Mouse (Mus musculus) adrenal gland, adult (tissue): ENCODE measurements around the gene Cyld.
A peak's percentile ranks its signal among the peaks of the same experiment; 100 is the strongest.

Source experiments
- DNase-seq, 2 experiments: peaks; one replicate each; pipeline ENCODE4 v3.0.0; 2022 to 2023; ENCODE audit warnings: low spot score in 1 of 2; ENCODE audit not compliant: inconsistent age in 2 of 2

Gene Cyld

DNA sequence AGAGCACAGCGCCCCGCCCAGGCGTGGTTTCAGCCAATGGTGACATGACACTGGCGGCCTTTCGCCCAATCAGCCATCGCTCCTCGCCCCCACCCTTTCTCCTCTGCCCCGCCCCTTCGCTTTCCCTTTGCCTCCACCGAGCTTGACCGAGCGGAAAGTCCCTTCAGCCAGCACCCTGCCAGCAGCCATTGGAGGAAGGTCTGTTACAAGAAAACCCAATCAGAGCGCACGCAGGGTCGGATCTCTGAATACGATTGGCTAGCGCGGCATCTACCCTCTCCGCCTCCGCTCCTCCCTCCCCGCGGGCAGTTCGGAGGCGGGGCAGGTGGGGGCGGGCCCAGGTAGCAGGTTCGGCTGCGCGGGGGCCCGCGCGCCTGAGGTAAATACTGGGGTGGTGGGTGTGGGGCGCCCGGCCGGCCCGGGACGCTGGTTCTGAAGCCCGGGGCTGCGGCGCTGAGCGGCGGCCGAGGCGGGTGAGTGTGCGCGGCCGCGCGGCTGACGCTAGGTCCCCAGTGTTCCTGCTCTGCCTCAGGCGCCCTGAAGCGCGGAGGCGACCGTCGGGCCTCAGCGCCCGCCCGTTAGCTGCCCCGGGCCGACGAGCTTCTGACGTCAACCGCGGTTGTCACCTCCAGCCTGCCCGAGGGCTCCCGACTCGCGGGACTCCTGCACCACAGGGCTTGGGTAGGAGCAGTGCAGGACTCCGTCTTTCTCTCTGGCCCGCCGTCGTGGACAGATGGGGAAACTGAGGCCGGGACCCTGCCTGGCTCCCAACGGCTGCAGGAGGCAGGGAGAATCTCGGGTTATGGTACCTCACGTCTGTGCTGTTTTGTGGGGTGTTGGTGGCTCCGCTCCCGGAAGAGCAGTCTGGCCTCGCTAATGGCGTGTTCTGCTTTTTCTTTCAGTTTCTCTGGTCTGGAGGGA lies at the start of gene Cyld:
Cyld (plus strand) TSS at position 308 of the 921 bp plus-strand sequence.
- peak; percentile 99 to 100 for DNase-seq

DNA sequence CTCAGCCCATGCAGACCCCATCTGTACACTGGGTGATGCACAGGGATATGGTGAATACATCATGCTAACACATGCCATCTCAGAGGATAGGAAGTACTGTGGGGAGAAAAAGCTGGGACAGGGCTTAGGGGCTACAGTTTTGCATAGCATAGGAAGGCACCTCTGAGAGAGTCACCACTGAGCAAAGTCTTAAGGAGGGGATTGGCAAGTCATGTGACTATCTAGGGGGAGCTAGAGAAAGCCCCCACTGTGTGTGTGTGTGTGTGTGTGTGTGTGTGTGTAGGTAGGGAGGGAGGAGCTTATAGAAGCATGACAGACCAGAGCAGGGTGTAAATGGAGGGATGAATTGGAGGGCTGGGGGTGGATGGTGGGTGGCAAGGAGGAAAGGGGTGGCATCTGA lies 48.5 kb upstream of the Cyld start:
- DNase-seq, result no peak

DNA sequence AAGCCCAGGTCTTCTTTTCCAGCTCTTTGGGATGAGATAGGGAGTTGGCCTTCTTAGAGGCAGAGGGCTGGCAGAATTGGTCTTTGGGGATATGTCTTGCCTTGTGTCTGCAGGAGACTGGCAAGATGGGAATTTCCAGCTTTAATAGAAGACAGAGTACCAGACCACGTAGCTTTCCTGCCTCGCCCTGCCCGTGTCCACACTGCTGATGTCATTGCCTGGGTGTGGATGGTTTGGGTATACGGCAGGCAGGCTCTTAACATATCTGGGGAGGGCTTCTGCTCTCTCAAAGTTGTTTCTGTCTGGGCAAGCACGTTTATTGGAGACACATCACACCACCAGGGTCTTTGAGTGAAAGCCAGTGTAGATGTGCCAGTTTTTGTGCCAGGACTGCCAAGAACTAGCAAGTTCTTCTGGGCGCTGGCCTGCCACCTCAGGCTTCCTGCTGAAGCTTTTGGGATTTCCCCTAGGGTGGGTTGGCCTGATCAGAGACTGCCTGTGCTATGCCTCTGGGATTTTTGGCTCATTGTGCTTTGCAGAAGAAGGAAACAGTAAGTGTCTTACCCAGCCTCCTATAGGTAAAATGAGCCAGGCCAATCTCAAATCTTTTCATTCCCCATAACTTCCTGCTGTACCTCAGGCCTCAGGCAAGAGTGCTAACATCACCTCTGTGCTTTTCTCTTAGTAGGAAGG lies 46.7 kb upstream of the Cyld start:
- no peak for DNase-seq

- peak in 1 of 2 experiments; percentile 53 for DNase-seq
Observed at GRCm38 (mm10) chr8:88651122-88651521, 45.7 kb upstream of the Cyld start.

DNA sequence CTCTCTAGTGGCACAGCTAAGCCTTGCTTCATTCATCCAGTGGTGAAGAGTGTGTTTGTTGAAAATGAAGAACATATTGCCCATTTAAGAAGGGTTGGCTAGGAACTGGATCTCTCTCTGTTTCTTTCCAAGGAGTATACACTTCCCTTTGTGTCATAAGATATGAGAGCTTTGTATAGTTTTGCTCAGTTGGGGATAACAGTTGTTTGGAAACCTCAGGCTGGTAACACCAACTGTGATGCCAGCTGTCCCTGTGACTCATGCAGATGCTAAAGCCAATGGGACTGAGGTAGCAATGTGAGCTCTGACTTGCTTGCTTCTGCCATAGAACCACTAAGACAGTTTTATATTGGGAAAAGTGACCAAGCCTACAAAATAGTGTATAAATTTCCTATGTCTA lies 41.5 kb upstream of the Cyld start:
- no peak for DNase-seq

DNA sequence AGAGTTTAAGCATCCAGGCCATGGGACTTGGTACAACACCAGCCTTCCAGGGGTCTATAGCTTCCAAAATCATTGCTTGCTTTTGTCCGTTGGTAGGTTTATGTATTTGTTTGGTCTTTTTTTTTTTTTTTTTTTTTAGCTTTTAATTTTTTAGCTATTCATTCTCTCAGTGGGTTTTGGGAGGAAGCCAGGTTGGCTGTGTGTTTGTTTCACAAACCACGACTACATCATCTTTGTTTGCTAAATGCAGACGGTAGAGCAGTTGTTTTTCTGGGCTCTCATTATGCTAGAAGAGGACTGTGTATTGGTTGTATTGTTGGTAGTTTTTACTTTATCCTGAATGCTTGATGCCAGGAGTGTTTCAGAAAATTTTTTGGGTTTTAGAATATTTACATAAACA lies 37.0 kb upstream of the Cyld start:
- no peak for DNase-seq

GRCm38 (mm10) chr8:88662401-88662821 lies 34.4 kb upstream of the Cyld start:
- DNase-seq, result peak in 1 of 2 experiments; percentile 32

GRCm38 (mm10) chr8:88664121-88664520 lies 32.7 kb upstream of the Cyld start:
- no peak for DNase-seq

DNA sequence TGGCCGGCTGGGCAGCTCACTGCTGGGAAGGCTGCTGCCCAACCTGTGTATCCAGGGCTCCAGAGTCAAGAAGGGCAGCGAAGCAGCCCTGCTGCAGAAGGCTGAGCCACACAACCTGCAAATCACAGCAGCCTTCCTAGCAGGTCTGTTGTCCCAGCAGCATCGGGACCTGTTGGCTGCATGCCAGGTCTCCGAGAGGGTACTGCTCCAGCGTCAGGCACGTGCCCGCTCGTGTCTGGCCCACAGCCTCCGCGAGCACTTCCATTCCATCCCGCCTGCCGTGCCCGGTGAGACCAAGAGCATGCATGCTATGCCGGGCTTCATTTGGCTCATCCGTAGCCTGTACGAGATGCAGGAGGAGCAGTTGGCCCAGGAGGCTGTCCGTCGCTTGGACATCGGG lies 31.9 kb upstream of the Cyld start:
- DNase-seq, result no peak

- peak in 1 of 2 experiments; percentile 41 for DNase-seq
Observed at GRCm38 (mm10) chr8:88666435-88666834, 30.4 kb upstream of the Cyld start.

- DNase-seq, result peak; percentile 29 to 45
Observed at GRCm38 (mm10) chr8:88668400-88669086, 28.3 kb upstream of the Cyld start.

- no peak for DNase-seq
Observed at GRCm38 (mm10) chr8:88670782-88671181, 26.0 kb upstream of the Cyld start.

DNA sequence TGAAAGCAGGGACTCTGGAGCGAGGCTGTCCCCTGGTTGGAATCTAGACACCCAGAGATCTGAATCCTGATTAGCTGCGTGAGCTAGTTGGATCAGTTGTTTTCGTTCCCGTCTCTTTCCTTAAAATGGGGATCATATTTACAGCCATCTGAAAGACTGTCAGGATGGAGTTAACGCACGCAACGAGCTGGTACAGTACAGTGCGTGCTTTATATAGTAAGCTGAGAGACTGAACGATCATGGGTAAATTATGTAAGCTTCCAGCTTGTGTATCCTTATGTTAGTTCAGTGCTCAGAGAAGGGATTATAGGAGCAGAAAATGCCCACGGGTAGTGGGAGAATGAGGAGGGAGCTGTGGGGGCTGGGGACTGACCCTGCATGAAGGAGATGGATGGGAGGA lies 25.3 kb upstream of the Cyld start:
- no peak for DNase-seq

DNA sequence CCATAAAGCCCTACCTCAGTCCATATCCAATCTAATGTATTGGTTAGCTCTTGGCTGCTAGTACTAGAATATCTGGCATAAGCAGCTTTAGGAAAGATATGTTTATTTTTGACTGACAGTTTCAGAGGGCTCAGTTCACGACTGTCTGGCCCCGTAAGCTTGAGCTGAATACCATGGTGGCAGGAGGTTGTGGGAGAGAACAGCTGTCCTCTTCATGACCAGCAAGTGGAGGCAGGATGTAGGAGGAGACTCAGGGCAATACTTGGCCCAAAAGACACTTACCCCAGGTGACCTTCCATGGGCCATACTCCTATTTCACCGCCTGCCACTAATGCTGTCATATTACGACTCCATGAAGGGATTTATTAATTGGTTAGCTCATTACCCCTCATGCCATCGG lies 23.0 kb upstream of the Cyld start:
- no peak for DNase-seq

GRCm38 (mm10) chr8:88675372-88676165 lies 21.3 kb upstream of the Cyld start:
- DNase-seq, result no peak

GRCm38 (mm10) chr8:88677071-88677470 lies 19.8 kb upstream of the Cyld start:
- no peak for DNase-seq

DNA sequence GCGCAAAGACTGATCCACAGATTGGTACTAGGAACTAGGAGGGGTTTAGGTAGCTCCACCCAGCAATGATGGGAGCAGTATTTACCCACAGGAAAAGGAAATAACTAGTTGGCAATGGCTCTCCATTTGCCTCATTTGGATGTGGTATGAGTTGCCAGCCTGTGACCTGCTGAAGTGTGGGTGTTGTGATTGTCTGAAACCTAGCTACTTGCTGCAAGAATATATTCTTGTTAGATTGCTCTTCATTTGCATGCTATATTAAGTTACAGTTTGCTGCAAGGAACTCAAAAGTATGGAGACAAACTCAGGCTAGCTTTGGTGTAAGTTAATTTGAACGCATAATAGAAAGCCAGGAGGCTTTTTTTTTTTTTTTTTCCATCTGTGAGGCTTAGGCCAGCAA lies 16.3 kb upstream of the Cyld start:
- DNase-seq, result no peak

GRCm38 (mm10) chr8:88681046-88681445 lies 15.8 kb upstream of the Cyld start:
- DNase-seq, result no peak

DNA sequence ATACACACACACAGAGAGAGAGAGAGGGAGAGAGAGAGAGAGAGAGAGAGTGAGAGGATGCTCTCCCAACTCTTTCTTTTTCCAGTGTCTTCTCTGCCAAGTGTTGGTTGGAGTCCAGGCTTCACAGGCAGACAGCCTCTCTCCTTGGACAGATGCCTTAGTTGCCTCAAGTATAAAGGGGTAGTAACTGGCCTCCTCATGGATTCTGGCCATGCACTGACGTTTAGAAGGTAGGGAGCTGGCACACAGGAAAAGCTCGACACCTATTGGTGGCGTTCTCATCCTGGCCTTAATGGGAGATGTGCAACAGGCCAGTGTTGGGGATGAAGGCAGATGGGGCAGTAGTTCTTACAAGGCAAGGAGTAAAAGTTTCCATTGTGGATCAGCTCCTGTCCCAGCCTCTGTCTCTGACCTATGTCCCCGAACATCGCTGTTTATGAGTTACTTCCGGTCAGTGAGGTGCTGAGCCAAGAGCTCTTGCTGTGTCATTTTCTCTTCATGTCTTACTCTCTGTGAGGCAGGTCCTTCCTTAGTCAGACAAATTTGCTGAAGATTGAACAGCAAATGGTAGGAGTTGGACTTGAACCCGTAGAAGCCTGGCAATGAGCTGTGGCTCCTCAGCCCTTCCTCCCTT lies 13.1 kb upstream of the Cyld start:
- no peak for DNase-seq

DNA sequence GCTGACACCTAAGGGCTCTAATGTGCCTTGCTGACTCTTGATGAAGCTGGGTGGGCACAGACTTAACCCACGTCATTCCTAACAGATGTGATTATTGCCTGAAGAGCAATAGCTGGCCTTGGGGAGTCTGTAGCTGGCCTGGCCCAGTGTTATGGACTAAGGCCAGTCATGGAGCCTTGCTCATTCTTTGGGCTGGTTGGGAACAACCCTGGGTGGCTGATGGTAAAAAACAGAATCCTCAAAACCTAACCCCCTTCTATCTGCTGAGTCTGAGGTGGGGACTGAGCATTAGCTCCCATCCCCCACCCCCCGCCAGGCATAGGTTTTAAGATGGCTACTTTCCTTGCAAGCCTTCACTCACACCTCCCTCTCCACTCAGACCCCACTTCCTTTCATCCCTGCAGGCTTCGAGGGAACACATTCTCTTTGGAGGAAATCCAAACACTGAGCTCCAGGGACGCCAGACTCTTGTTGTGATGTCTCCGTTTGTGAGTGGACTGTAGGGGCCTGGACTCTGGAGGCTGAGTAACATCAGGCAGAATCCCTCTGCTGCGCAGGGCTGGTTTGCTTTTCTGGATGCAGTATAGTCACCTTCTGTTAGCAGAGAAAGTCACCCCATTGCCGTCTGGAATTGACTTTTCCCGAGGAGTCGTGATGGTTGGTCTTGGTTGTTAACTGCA lies 10.5 kb upstream of the Cyld start:
- no peak for DNase-seq
